Mouse (Mus musculus) left cerebral cortex, postnatal 4 days (tissue): ENCODE data around the gene Scgb1b29. TPM values are rescaled to one million over a fixed set of nuclear protein-coding genes. Genes with fewer than 3 reads are reported as not detected.
"Not testable (repeated sequence)": the region's sequence is repeated elsewhere in the genome, so short reads cannot be mapped to it uniquely, and the experiment has no call there.

Experiments
- DNase-seq: peaks from one replicate; pipeline ENCODE4 v3.0.0-alpha.2; 2022
- intact Hi-C: fragments of 180-260 bp; cut with DNase I; formaldehyde crosslinking; loops from one replicate; pipeline ENCODE4 v1.15.1; 2025
- total RNA-seq, 2 experiments: library from RNA; stranded (reverse); gene quantifications; 2 replicates each; pipeline ENCODE4 v1.2.3; 2021

The Scgb1b29 gene
- not detected for total RNA-seq

- intact Hi-C loops, DNase-seq: not testable (repeated sequence)
Measured at GRCm38 (mm10) chr7:32441241-32441640, at the start of gene Scgb1b29. Gene Scgb1b29 (plus strand): TSS chr7:32441541.

GRCm38 (mm10) chr7:32428636-32429035, 12.7 kb upstream of the Scgb1b29 start:
- intact Hi-C loops, DNase-seq: not testable (repeated sequence)

Other genes starting within 250 kb of the Scgb1b29 start
- gene Scgb2b11, start 230.4 kb upstream of the Scgb1b29 start, total RNA-seq, result not detected
- gene Scgb1b11, start 218.7 kb upstream of the Scgb1b29 start, total RNA-seq, result not detected
- gene Scgb2b12, start 114.3 kb upstream of the Scgb1b29 start, total RNA-seq, result not detected
- gene Scgb1b12, start 107.4 kb upstream of the Scgb1b29 start, total RNA-seq, result not detected